Mouse (Mus musculus) hindbrain, postnatal 0 days (tissue): Measurements from ENCODE around the gene Gm47995. TPM values are rescaled to one million over a fixed set of nuclear protein-coding genes. Genes with fewer than 3 reads are reported as not detected.
A peak's percentile ranks its signal among the peaks of the same experiment; 100 is the strongest.
"Not testable (repeated sequence)": the region's sequence is repeated elsewhere in the genome, so short reads cannot be mapped to it uniquely, and the experiment has no call there.

Experiments used
- ATAC-seq: fragments of 200-750 bp; cut with Nextera tagmentation; 2 replicates; pipeline ENCODE4 v1.8.0; 2017; ENCODE audit warnings: mild to moderate bottlenecking, moderate TSS enrichment, moderate library complexity
- DNase-seq: peaks from one replicate; pipeline ENCODE4 v3.0.0-alpha.2; 2015; ENCODE audit warnings: low spot score
- H3K27ac ChIP-seq: fragments of 300-500 bp; sonication (generic); 2 replicates; pipeline ENCODE4 v1.5.1; 2014; ENCODE audit warnings: mild to moderate bottlenecking
- H3K27me3 ChIP-seq: fragments of 300-500 bp; sonication (generic); 2 replicates; pipeline ENCODE4 v1.6.1; 2014; ENCODE audit warnings: low read length, mixed read lengths; ENCODE audit not compliant: insufficient read depth
- H3K36me3 ChIP-seq: fragments of 300-500 bp; sonication (generic); 2 replicates; pipeline ENCODE4 v1.6.1; 2014; ENCODE audit warnings: low read length, mixed read lengths; ENCODE audit not compliant: insufficient read depth
- H3K4me1 ChIP-seq: fragments of 300-500 bp; sonication (generic); 2 replicates; pipeline ENCODE4 v1.6.1; 2014; ENCODE audit warnings: antibody characterized with exemption, low read length, mixed read lengths; ENCODE audit not compliant: insufficient read depth
- H3K4me2 ChIP-seq: fragments of 300-500 bp; sonication (generic); 2 replicates; pipeline ENCODE4 v1.6.1; 2014; ENCODE audit warnings: low read depth, mild to moderate bottlenecking, low read length, moderate library complexity, mixed read lengths
- H3K4me3 ChIP-seq: fragments of 300-500 bp; sonication (generic); 2 replicates; pipeline ENCODE4 v1.5.1; 2014; ENCODE audit warnings: low read length
- H3K9ac ChIP-seq: fragments of 300-500 bp; sonication (generic); replicated peaks from 2 replicates; pipeline ENCODE4 v1.6.1; 2014; ENCODE audit warnings: mild to moderate bottlenecking, low read length, moderate library complexity, mixed read lengths
- H3K9me3 ChIP-seq: fragments of 300-500 bp; sonication (generic); 2 replicates; pipeline ENCODE4 v1.6.1; 2016; ENCODE audit warnings: low read length, mixed read lengths
- CTCF ChIP-seq: IDR thresholded peaks from 2 replicates; pipeline ENCODE4 v1.5.1; 2016; ENCODE audit warnings: antibody characterized with exemption, control low read depth, low read depth
- WGBS: fragments of 180-500 bp; shearing (Covaris S2); extraction: QIAGEN DNeasy Blood & Tissue Kit; methylation state at CpG from one replicate; pipeline ENCODE4 v1.1.7; 2014; 5-methylcytosine and 5-hydroxymethylcytosine counted together
- polyA plus RNA-seq: library from polyadenylated mRNA; unstranded; fragments of >200 nt; fragmentation: Nextera tagmentation; extraction: Ambion mirVana; gene quantifications from 2 replicates; pipeline ENCODE4 v1.2.1, GENCODE M21; 2015
- total RNA-seq: library from RNA; depleted of rRNA; stranded (reverse); fragments of >200 nt; gene quantifications from 2 replicates; pipeline ENCODE4 v1.2.3, GENCODE M21; 2014

Gm47995 gene
- total and polyA plus RNA-seq, 2 experiments from 2014 or later: not detected

DNA sequence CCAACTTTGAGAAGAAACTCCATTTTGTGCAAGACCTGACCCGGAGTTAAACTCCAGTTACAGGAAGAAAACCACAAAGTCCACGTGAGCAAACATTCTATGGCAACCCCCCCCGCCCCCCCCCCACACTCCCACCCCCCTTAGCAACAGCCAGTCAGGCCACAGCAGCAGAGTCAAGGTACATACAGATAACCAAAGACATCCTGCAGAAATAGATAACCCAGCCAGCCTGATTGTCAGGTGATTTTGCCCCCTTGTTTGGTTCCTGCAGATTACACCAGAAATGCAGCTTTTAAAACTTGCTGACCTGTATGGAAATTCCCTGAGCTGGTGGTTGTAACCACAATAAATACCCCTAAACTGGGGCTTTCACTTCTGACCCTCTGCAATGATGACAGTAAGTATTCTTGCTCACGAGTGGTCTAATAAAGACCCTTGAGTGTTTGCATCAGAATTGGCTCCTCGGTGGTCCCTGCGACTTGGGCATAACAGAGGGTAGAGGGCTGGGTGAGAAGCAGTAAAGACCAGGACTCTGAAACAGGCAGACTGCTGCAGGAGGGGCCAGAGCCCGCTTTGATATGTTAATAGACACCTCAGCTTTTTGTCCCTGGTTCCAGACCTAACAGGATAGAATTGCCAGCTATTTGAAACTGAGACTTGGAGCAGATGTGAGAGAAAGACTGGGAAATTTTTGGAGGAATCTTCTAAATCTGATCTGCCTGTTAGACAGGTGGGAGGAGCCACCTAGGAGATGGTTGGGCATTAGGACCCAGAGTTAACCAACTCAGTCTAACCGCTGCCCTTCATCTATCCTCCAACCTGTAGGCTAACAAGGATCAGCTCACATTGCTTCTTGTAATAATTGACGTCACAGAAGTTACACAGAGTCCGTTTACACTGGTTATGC is 21.0 kb upstream of the Gm47995 start:
- Histone ChIP-seq H3K9ac (no peak overlapping the region), H3K4me2 (peak overlapping the region; percentile 48), H3K36me3 (no peaks in the 10 kb centered on the region), H3K27me3 (no peaks in the 10 kb centered on the region), H3K9me3 (no peaks in the 10 kb centered on the region), H3K4me1 (no peaks in the 10 kb centered on the region), H3K27ac (no peak overlapping the region), H3K4me3 (peak overlapping the region; percentile 24)
- ATAC-seq (peak; percentile 92), DNase-seq (peak; percentile 31)
- no peak for TF ChIP-seq CTCF
- WGBS: 11% methylated on average over 10 of the region's 10 CpGs

DNA sequence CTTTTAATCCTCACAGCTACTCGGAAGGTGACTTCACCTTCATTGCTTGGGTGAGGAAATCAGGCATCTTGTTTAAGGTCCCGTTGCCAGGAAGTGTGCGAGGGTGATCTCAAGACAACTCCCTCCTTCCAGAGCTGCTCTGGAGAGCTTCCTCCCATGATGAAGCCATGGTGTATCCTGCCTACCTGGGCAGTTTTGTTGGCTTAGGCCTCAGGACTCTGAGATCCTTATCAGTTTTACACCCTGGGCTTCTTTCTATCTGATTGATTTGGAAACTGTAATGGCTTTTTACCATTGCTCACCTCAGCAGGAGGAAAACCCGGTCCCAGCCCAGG is 20.3 kb upstream of the Gm47995 start:
- H3K27ac ChIP-seq: no peak overlapping the region

DNA sequence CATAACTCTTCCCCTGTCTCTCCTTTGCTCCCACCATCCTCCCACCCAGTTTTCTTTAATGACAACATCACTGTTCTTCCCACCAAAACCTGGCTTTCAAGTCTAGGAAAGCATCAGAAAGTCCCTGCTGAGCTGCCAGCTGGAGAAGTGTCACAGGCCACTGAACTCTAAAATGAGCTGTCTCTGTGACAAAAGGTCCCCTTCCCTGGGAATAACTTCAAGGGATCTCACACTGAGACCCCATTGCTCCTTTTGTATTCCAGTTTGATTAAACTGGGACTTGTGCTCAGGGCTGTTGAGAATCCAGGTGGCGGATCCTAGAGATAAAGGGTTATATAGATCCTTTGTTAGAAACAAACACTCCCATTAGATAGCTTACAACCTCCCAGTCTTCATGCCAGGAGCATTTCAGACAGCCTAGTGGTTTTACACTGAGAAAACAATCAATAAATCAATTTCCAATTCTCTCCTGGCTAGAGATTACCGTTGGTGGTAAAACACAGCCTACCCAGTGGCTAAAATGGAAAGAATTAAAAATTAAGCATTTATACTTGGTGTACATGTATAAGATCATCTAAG is 19.7 kb upstream of the Gm47995 start:
- no peak overlapping the region for H3K27ac ChIP-seq
- H3K9me3 ChIP-seq: no peaks in the 10 kb centered on the region
- H3K4me2 ChIP-seq: no peak overlapping the region
- 20% methylated on average over 2 of the region's 2 CpGs for WGBS
- ATAC-seq (0 out of 2 replicates have a peak, but pooled peaks have one; percentile 18), DNase-seq (no peak)
- no peaks in the 10 kb centered on the region for H3K36me3 ChIP-seq
- H3K27me3 ChIP-seq: no peaks in the 10 kb centered on the region
- no peak for TF ChIP-seq CTCF
- H3K9ac ChIP-seq: no peak overlapping the region
- no peaks in the 10 kb centered on the region for H3K4me1 ChIP-seq
- H3K4me3 ChIP-seq: no peak overlapping the region

More for the DNA sequence above, 20.3 kb upstream of the Gm47995 start:
- Histone ChIP-seq H3K36me3 (no peaks in the 10 kb centered on the region), H3K4me1 (no peaks in the 10 kb centered on the region), H3K9me3 (no peaks in the 10 kb centered on the region), H3K9ac (no peak overlapping the region), H3K4me3 (peak overlapping the region; percentile 24), H3K4me2 (peak overlapping the region; percentile 48), H3K27me3 (no peaks in the 10 kb centered on the region)
- DNase-seq: no peak
- no peak for TF ChIP-seq CTCF
- no peak; the same call in 1 of the 2 replicates for ATAC-seq
- 14% methylated on average over 4 of the region's 4 CpGs for WGBS

DNA sequence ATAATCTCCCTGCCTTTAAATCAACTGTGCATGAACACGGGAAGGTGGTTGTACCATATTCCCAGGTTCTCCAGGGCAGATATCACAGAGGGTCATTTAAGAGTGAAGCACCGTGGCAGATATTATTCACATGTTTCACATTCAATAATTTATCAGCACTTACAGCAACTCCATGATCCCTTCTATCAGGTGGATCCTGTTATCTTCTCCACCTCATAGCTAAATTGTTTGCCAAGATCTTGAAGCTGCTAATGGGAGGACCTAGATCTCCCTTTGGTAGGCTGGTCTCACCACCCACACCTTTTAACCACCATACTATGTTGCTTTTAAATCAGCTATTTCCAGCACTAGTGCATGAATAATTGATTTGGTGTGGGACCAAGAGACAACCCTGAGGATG is 18.1 kb upstream of the Gm47995 start:
- H3K27ac ChIP-seq: no peak overlapping the region
- H3K4me1 ChIP-seq: no peaks in the 10 kb centered on the region
- H3K36me3 ChIP-seq: no peaks in the 10 kb centered on the region
- ATAC-seq (no peak), DNase-seq (no peak)
- H3K4me2 ChIP-seq: no peak overlapping the region
- TF ChIP-seq CTCF: no peak
- no peak overlapping the region for H3K4me3 ChIP-seq
- no peak overlapping the region for H3K9ac ChIP-seq
- H3K27me3 ChIP-seq: no peaks in the 10 kb centered on the region
- 78% methylated on average over 2 of the region's 2 CpGs for WGBS
- no peaks in the 10 kb centered on the region for H3K9me3 ChIP-seq

DNA sequence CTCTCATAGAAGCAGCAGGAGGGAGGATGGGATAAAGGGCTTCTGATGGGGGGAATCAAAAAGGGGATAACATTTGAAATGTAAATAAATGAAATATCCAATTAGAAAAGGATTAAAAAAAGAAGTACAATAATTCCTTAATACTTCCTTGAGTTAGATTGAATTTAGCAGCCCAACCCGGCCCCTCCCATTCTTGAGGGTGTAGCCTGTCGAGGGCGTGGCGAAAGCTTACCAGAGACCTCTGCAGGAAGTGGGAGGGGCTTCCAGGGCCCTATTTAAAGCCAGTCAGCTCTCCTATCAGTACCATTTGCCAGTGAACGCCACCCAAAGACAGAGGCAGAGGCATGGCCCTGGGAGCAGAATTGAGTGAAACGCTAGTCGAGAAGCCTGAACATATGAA is 16.0 kb upstream of the Gm47995 start, which contains the start of gene Gm47985:
TSS of gene Gm47985 (plus strand) at position 272 of the 400 bp plus-strand sequence.
- not testable (repeated sequence) for H3K36me3 ChIP-seq, H3K4me2 ChIP-seq, H3K9me3 ChIP-seq, H3K9ac ChIP-seq, ATAC-seq, H3K27me3 ChIP-seq, DNase-seq, H3K4me1 ChIP-seq, H3K4me3 ChIP-seq, H3K27ac ChIP-seq
- no CpG with 5 or more reads among the region's 7 CpGs for WGBS

DNA sequence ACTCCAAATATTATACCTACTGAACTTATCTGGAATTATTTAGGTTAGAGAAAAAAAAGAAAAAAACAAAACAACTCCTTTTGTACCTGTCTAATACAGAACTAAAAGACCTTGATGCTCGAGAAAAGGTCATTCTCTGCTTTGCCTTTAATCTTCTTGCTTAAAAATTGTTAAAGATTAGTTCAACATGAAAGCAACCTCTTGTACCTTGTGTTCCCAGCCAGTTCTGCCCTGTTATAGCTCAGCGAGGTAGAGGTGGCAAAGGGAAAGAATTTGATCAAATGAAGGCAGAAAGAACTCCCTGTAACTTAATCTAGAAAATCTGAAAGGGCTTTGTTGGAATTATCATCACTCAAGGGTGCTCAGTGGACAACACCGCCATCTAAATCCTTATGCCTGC is 12.1 kb upstream of the Gm47995 start:
- H3K4me3 ChIP-seq, H3K27ac ChIP-seq, H3K9ac ChIP-seq, ATAC-seq, H3K27me3 ChIP-seq, DNase-seq, H3K9me3 ChIP-seq, H3K36me3 ChIP-seq, H3K4me1 ChIP-seq, H3K4me2 ChIP-seq: not testable (repeated sequence)
- WGBS: 72% methylated on average over 3 of the region's 3 CpGs

DNA sequence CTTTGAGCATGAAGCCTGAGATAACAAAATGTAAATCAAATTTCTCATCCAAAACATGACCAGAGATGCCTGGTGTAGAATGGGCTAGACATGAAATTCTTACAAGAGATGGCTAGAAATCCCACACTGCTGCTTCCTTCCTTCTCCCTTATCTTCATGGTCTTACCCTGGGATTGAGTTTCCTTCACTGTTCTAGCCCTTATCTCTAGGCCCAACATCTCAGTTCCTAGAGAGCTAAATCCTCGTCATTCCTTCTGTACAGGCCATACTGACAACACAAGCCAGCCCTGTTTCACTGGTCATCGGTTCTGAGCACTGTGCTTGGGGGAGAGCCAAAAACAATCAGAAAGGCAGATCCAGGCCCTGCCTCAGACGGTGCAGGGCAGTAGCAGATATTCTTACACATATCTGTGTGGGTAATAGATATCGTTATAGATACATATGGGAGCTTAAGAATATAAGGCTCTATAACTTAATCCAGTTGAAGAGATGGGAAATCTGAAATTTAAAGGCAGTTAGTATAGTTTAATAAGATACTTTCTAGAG is 11.3 kb upstream of the Gm47995 start:
- H3K9me3 ChIP-seq, H3K36me3 ChIP-seq, DNase-seq, H3K9ac ChIP-seq, H3K4me3 ChIP-seq, H3K4me2 ChIP-seq, H3K27me3 ChIP-seq, H3K4me1 ChIP-seq, H3K27ac ChIP-seq, ATAC-seq: not testable (repeated sequence)
- 76% methylated on average over 4 of the region's 4 CpGs for WGBS
